Mouse (Mus musculus): ENCODE measurements around the gene Hmbs. TPM values are rescaled to one million over a fixed set of nuclear protein-coding genes. Genes with fewer than 3 reads are reported as not detected.
"Not testable (repeated sequence)": the region's sequence is repeated elsewhere in the genome, so short reads cannot be mapped to it uniquely, and the experiment has no call there.

Hmbs gene
- polyA plus RNA-seq, 1 experiment from 2014 or later, result 126 TPM

GRCm38 (mm10) chr9:44364480-44364879, 20.5 kb upstream of the Hmbs start:
- H3K9me3 ChIP-seq, result no peaks in the 10 kb centered on the region
- peaks cover 7% of the 10 kb centered on the region; the same call in 1 of the 2 replicates for H3K4me1 ChIP-seq
- H3K4me3 ChIP-seq, result no peak overlapping the region
- 58% methylated on average over 3 of the region's 3 CpGs for WGBS
- H3K27me3 ChIP-seq, result no peaks in the 10 kb centered on the region
- H3K36me3 ChIP-seq, result peaks cover 3% of the 10 kb centered on the region
- H3K9ac ChIP-seq, result no peak overlapping the region
- no peak for ATAC-seq (ENCODE audit: insufficient number of reproducible peaks, insufficient read depth, low FRiP score, low TSS enrichment)
- no peak overlapping the region for H3K27ac ChIP-seq
- H3K4me2 ChIP-seq (replicated peaks), result no peak overlapping the region

GRCm38 (mm10) chr9:44361931-44362330, 17.9 kb upstream of the Hmbs start:
- Histone ChIP-seq H3K4me2 (replicated peaks) (peak overlapping the region; percentile 92), H3K36me3 (peaks cover 23% of the 10 kb centered on the region), H3K4me3 (peak overlapping the region; percentile 97), H3K9ac (peak overlapping the region; percentile 81; the same call in 1 of the 2 replicates), H3K27ac (peak overlapping the region; percentile 57; the same call in 1 of the 2 replicates)
- WGBS, result 42% methylated on average over 4 of the region's 4 CpGs
- ATAC-seq (ENCODE audit: insufficient number of reproducible peaks, insufficient read depth, low FRiP score, low TSS enrichment); H3K9me3 ChIP-seq; H3K27me3 ChIP-seq; H3K4me1 ChIP-seq: not testable (repeated sequence)

GRCm38 (mm10) chr9:44361190-44361917, 17.3 kb upstream of the Hmbs start, which contains the start of gene Vps11:
Vps11 (minus strand) TSS chr9:44361670.
- WGBS, result 1% methylated on average over 44 of the region's 44 CpGs
- Histone ChIP-seq H3K4me3 (peak within 1 kb of the TSS; percentile 97), H3K27me3 (no peaks in the 10 kb centered on the region), H3K4me1 (peaks cover 7% of the 10 kb centered on the region; the same call in 1 of the 2 replicates), H3K9me3 (no peaks in the 10 kb centered on the region), H3K4me2 (replicated peaks) (peak within 1 kb of the TSS; percentile 92), H3K9ac (peak within 1 kb of the TSS; percentile 81), H3K27ac (peak within 1 kb of the TSS; percentile 57; the same call in 1 of the 2 replicates), H3K36me3 (peaks cover 29% of the 10 kb centered on the region)
- ATAC-seq (ENCODE audit: insufficient number of reproducible peaks, insufficient read depth, low FRiP score, low TSS enrichment), result peak; percentile 77; the same call in 1 of the 2 replicates

- Histone ChIP-seq H3K4me1 (peaks cover 7% of the 10 kb centered on the region; the same call in 1 of the 2 replicates), H3K36me3 (peaks cover 71% of the 10 kb centered on the region), H3K27ac (no peak overlapping the region), H3K4me3 (no peak overlapping the region), H3K4me2 (replicated peaks) (no peak overlapping the region), H3K27me3 (no peaks in the 10 kb centered on the region), H3K9me3 (no peaks in the 10 kb centered on the region), H3K9ac (no peak overlapping the region)
- 74% methylated on average over 4 of the region's 4 CpGs for WGBS
- no peak for ATAC-seq (ENCODE audit: insufficient number of reproducible peaks, insufficient read depth, low FRiP score, low TSS enrichment)
Measured at GRCm38 (mm10) chr9:44357207-44357606, 13.2 kb upstream of the Hmbs start.

- Histone ChIP-seq H3K36me3 (peaks cover 95% of the 10 kb centered on the region), H3K27ac (no peak overlapping the region), H3K4me3 (no peak overlapping the region), H3K9ac (no peak overlapping the region), H3K9me3 (no peaks in the 10 kb centered on the region), H3K4me2 (replicated peaks) (no peak overlapping the region), H3K4me1 (no peaks in the 10 kb centered on the region), H3K27me3 (no peaks in the 10 kb centered on the region)
- WGBS, result 91% methylated on average over 6 of the region's 6 CpGs
- ATAC-seq (ENCODE audit: insufficient number of reproducible peaks, insufficient read depth, low FRiP score, low TSS enrichment), result no peak
Measured at GRCm38 (mm10) chr9:44353142-44353541, 9.1 kb upstream of the Hmbs start.

GRCm38 (mm10) chr9:44352337-44352736, 8.3 kb upstream of the Hmbs start:
- H3K36me3 ChIP-seq, result peaks cover 94% of the 10 kb centered on the region
- 91% methylated on average over 10 of the region's 10 CpGs for WGBS
- no peak overlapping the region for H3K9ac ChIP-seq

GRCm38 (mm10) chr9:44351396-44351795, 7.4 kb upstream of the Hmbs start:
- Histone ChIP-seq H3K4me1 (no peaks in the 10 kb centered on the region), H3K4me2 (replicated peaks) (no peak overlapping the region), H3K27ac (no peak overlapping the region), H3K36me3 (peaks cover 95% of the 10 kb centered on the region), H3K9ac (no peak overlapping the region), H3K4me3 (no peak overlapping the region), H3K27me3 (no peaks in the 10 kb centered on the region), H3K9me3 (no peaks in the 10 kb centered on the region)
- ATAC-seq (ENCODE audit: insufficient number of reproducible peaks, insufficient read depth, low FRiP score, low TSS enrichment), result no peak
- WGBS, result 93% methylated on average over 4 of the region's 4 CpGs

More at GRCm38 (mm10) chr9:44352337-44352736, 8.3 kb upstream of the Hmbs start:
- Histone ChIP-seq H3K27me3 (no peaks in the 10 kb centered on the region), H3K27ac (no peak overlapping the region), H3K9me3 (no peaks in the 10 kb centered on the region), H3K4me1 (no peaks in the 10 kb centered on the region), H3K4me3 (no peak overlapping the region), H3K4me2 (replicated peaks) (no peak overlapping the region)
- ATAC-seq (ENCODE audit: insufficient number of reproducible peaks, insufficient read depth, low FRiP score, low TSS enrichment), result no peak

- Histone ChIP-seq H3K27me3 (no peaks in the 10 kb centered on the region), H3K36me3 (peaks cover 72% of the 10 kb centered on the region), H3K4me3 (no peak overlapping the region), H3K27ac (no peak overlapping the region), H3K4me1 (peaks cover 4% of the 10 kb centered on the region; the same call in 1 of the 2 replicates), H3K4me2 (replicated peaks) (no peak overlapping the region), H3K9me3 (no peaks in the 10 kb centered on the region), H3K9ac (no peak overlapping the region)
- no peak for ATAC-seq (ENCODE audit: insufficient number of reproducible peaks, insufficient read depth, low FRiP score, low TSS enrichment)
- WGBS, result 97% methylated on average over 4 of the region's 4 CpGs
Measured at GRCm38 (mm10) chr9:44348546-44348945, 4.5 kb upstream of the Hmbs start.

- Histone ChIP-seq H3K4me2 (replicated peaks) (no peak overlapping the region), H3K36me3 (peaks cover 63% of the 10 kb centered on the region), H3K9me3 (no peaks in the 10 kb centered on the region), H3K27me3 (no peaks in the 10 kb centered on the region), H3K27ac (no peak overlapping the region), H3K4me3 (no peak overlapping the region), H3K4me1 (peaks cover 11% of the 10 kb centered on the region), H3K9ac (no peak overlapping the region)
- no peak for ATAC-seq (ENCODE audit: insufficient number of reproducible peaks, insufficient read depth, low FRiP score, low TSS enrichment)
- WGBS, result 81% methylated on average over 4 of the region's 4 CpGs
Measured at GRCm38 (mm10) chr9:44347621-44348020, 3.6 kb upstream of the Hmbs start.

GRCm38 (mm10) chr9:44347166-44347565, 3.1 kb upstream of the Hmbs start:
- no peak overlapping the region for H3K4me2 ChIP-seq (replicated peaks)
- H3K27ac ChIP-seq, result no peak overlapping the region
- 93% methylated on average over 9 of the region's 9 CpGs for WGBS
- H3K9me3 ChIP-seq, result no peaks in the 10 kb centered on the region
- no peak overlapping the region for H3K9ac ChIP-seq
- H3K27me3 ChIP-seq, result no peaks in the 10 kb centered on the region
- no peak overlapping the region for H3K4me3 ChIP-seq
- no peak for ATAC-seq (ENCODE audit: insufficient number of reproducible peaks, insufficient read depth, low FRiP score, low TSS enrichment)
- peaks cover 58% of the 10 kb centered on the region for H3K36me3 ChIP-seq
- peaks cover 13% of the 10 kb centered on the region for H3K4me1 ChIP-seq

- no peaks in the 10 kb centered on the region for H3K9me3 ChIP-seq
- no peak for ATAC-seq (ENCODE audit: insufficient number of reproducible peaks, insufficient read depth, low FRiP score, low TSS enrichment)
- peaks cover 13% of the 10 kb centered on the region for H3K4me1 ChIP-seq
- no peak overlapping the region for H3K27ac ChIP-seq
- 89% methylated on average over 6 of the region's 6 CpGs for WGBS
- no peak overlapping the region for H3K4me3 ChIP-seq
- peaks cover 48% of the 10 kb centered on the region for H3K36me3 ChIP-seq
- H3K4me2 ChIP-seq (replicated peaks), result no peak overlapping the region
- no peaks in the 10 kb centered on the region for H3K27me3 ChIP-seq
- no peak overlapping the region for H3K9ac ChIP-seq
Measured at GRCm38 (mm10) chr9:44345570-44346433, 1.8 kb upstream of the Hmbs start.
